Mouse (Mus musculus) cerebellum, adult 18-20 months (tissue): Measurements from ENCODE around the gene Dbp.
"Not testable (repeated sequence)": the region's sequence is repeated elsewhere in the genome, so short reads cannot be mapped to it uniquely, and the experiment has no call there.

Source experiments
- DNase-seq, 2 experiments: peaks; one replicate each; pipeline ENCODE4 v3.0.0; 2021

Gene Dbp

DNA sequence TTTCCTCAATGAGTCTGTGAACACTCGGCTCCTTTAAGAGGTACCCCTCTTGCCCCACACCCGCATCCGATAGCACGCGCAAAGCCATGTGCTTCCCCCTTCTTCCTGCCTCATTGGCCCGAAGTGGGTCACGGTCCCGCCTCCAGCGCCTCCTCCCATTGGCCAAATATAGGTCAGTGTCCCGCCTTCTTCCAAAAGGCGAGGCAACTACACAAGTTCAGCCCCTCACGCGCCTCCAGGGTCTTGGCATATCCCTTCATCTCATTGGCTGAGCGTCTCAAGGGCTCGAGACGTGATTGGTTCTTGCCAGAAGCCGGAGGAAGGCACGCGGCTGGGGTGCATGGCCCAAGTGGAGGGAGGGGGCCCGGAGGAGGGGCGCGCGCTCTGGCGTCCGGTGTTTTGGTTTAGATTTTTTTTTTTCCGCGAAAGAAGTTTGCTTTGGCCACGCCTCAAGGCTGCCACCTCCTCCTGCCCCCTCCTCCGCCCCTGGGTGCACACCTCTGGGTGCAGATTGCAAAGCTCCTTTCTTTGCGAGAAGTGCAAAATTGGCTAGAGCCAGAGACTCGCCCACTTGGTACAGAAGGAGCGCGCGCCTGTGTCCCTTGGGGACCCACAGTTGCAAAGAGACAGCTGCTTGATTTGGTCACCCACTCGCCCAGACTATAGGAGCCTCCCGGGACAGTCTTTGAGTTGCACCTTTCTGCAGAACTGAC lies at the start of gene Dbp:
Gene Dbp (plus strand): TSS at position 359 of the 713 bp plus-strand sequence.
- DNase-seq: peak; percentile 97 to 100

DNA sequence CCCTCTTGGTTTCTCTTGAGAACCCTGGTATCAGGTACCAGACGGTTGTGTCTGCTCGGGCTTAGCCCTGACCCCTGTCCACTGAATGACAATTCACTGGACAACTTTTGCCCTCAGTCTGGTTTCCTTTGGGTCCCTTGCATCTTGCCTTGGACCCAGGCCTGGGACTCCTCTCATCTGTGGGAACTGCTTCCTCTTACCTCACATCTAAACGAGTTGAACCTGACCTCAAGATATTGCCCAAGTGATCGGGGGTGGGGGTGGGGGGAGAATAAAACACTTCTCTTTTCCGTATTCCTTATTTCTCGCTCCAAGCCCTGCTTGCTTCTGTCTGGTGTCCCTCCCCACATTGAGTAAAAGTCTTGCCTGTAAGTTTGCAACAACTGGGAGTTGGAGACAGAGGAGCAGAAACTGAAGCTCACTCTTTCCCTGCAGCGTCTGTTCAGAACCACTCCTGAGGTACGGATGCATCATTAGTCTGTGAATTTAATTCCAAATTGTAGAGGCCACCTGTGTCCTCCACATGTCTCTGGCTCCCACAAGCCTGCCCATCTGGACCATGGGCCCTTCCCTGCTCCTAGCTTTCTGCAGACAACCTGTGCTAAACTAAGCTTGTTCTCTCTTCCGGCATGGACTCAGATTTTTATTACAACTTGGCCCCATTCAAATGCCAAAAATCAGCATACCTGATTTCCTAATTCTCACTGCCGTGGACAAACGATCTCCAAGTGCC lies 44.0 kb upstream of the Dbp start:
- DNase-seq: no peak

DNA sequence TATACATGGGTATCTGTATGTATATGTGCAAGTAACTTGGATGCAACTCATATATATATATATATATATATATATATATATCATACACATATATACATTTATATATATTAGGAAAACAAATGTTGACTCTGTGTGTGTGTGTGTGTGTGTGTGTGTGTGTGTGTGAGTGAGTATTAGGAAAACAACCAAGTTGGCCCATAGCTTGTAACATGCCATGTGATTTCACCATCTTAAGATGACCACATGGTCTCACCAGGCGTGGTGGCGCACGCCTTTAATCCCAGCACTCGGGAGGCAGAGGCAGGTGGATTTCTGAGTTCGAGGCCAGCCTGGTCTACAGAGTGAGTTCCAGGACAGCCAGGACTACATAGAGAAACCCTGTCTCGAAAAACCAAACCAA lies 43.2 kb upstream of the Dbp start:
- DNase-seq: not testable (repeated sequence)

DNA sequence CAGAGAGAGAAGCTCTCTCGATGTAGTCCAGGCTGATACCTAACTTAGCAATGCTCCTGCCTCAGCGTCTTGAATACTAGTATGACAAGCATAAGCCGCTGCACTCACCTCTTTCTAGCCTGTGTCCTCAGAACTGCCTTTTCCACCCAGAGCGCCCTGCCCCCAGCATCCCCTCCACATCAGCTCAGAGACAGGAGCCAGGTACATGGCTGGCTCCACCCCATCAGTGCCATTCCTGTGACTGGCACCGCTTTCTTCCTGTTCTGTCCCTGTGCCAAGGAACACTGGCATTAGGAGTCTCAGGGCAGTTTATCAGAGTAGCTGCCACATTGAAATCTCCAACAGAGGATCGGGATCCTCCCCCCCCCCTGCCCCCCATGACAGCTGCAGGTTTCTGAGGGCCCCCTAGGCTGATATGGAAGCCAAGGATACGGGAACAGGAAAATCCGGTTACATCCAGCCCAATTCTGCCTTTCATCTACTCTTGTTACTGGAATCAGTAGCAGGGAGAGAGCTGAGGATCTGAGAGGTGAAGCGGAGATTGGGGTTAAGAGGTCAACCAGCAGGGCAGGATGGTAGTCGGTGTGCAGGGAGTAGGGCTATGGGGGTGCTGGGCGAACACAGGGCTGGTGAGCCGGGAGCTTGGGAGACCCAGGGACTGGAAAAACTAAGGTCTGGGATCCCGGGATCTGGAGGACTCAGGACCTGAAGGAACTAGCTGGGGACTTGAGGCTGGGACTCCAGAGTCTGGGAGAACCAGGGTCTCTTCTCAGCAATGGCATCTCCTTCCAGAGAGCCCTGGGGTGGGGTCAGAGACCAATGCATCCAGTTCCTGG lies 39.4 kb upstream of the Dbp start:
- no peak for DNase-seq

DNA sequence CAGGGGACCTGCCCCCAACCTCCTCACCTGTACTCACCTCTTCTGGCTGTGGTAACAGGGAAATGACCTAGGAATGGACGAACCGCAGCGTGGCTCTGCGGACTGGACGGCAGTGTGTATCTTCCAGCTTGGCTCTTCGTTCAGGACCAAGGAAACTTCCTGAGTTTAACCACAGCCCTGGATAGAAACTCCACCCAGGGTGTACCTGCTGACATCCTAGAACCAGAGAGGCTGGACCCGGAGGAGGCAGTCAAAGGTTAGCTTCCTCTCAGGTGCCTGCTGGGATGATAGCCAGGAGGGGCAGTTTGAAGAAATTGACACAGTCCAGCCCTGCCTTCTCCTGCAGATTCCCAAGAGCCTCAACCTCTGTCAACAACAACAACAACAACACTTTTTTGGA lies 38.7 kb upstream of the Dbp start, which contains the start of gene Fut2:
Gene Fut2 (minus strand): TSS at position 234 of the 400 bp plus-strand sequence.
- no peak for DNase-seq

DNA sequence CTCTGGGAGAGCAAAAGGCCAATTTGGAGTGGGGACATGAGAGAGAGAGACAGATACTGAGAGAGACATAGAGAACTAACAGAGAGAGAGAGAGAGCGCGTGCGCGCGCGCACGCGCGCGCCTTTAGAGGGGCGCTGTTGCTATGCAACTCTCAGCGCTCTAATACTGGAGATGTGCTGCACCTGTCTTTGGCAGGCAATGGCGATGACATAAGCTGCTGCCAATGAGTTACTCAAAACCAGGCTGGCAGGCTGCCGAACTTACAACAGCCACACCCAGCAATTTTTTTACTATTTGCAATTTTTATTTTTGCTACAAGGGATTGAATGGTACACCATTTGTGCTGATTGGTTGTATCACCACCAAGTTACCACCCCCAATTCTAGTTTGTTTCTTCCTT lies 37.1 kb upstream of the Dbp start:
- DNase-seq: no peak

DNA sequence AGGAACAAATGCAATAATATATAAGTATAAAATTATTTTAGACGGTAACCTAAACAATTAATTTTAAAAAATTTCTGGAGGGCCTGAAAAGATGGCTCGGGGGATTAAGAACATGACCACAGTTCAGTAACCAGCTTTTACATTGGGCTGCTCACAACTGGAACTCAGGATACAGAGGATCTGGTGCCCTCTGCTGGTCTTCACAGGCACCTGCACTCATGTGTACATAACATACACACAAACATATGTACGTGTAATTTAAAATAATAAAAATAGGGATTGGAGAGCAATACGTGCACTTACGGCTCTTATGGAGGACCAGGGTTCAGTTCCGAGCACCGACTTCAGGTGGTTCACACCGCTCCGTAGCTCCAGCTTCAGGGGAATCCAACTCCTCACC lies 36.0 kb upstream of the Dbp start:
- DNase-seq: no peak

DNA sequence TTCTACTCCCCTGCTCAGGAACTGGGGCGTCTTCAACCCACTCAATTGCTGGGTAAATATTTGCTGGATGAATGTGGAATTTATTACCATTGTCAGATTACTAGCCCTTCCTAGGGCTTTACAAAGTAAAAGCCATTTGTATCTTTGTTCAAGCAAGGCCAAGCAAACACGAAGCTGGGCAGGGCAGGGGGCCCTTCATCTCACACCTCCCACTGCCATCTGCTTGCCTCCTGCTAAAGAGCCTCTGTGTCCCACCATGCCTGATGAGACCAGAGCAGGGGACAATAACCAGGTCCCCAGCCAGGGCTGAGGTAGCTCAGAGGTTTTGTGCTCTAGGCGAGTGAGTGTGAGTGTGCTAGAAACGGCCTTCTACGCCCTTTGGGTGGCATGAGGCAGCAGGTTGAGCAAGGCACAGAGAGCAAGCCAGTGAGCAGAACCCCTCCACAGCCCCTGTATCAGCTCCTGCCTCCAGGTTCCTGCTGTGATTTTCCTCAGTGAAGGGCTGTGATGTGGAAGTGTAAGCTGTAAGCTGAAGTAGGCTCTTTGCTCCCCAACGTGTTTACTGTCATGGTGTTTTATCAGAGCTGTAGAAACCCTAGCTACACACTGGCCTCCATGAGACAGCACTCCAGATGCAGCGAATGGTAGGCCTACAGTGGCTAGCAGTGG lies 27.1 kb upstream of the Dbp start:
- DNase-seq: no peak

DNA sequence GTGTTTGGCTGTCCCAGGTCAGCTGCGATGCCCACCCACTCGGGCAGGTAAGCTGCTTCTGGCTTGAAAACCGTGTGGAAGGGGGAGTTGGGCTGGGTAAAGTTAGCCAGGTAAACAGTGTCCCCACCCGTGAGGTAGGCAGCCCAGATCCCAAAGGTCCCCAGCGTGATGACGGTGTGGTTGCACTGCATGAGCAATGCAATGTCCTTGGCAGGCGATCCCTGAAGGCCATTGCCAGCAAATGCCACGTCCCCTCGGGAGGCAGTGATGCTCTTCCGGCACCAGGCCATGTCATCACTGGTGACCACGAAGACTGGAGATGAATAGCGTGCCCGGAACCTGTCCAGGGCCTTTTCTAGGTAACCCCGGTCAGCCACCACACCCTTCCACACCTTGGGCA lies 26.4 kb upstream of the Dbp start:
- no peak for DNase-seq

DNA sequence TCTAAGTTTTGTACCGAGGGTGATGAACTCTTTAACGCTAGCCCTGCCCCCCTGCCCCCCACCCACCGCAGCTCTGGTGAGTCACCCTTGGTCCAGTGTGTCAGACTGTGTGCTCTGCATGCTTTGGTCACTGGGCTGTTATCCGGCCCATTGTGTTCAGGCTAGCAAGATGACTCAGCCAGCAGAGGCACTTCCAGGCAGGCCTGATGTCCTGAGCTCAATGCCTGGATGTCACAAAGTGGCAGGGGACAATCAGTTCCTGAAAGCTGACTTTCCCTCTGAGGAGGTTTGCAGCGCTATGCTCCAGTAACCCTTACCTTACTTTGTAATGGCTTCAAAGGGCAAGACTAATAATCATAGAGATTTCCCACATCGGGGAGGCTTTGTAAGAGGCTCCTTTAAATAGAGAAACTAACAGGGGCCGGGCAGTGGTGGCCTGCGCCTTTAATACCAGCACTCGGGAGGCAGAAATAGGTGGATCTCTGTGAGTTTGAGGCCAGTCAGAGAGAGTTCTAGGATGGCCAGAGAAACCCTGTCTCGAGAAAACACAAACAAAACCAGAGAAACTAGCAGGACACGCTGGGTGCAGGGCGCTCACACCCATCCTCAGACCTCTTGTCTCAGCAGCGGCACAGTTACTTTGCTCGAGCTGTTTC lies 24.8 kb upstream of the Dbp start:
- no peak for DNase-seq

DNA sequence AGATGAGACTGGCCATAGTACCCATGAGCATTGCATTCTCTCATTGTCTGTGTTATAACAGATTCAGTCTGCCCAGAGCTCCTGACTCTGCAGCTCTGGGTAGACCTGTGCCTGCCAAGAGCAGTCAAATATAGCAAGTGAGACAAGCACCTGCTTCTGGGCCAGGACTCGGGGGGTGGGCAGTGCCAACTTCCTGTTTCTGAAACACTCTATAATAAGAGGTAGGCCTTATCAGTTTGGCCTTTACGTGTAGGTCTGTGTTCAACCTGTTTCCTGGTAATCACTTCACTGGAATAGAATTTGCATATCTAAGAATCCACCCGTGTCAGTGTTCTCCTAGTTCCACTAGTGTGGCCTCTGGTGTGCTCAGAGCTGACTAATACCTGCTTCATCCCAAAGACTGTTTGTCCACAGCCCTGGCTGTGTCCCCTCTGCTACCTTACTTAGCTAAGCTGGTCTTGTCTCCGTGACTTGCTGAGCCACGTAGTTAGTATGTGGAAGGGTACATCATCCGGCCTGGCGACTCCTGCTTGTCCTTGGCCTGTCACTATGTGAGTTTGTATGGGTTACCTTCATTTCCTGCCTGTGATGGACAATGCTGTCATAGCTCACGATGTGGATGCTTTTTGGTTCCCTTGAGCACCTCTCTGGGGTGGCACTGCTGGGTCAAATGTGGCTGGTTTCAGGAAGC lies 23.7 kb upstream of the Dbp start:
- DNase-seq: peak; percentile 53

DNA sequence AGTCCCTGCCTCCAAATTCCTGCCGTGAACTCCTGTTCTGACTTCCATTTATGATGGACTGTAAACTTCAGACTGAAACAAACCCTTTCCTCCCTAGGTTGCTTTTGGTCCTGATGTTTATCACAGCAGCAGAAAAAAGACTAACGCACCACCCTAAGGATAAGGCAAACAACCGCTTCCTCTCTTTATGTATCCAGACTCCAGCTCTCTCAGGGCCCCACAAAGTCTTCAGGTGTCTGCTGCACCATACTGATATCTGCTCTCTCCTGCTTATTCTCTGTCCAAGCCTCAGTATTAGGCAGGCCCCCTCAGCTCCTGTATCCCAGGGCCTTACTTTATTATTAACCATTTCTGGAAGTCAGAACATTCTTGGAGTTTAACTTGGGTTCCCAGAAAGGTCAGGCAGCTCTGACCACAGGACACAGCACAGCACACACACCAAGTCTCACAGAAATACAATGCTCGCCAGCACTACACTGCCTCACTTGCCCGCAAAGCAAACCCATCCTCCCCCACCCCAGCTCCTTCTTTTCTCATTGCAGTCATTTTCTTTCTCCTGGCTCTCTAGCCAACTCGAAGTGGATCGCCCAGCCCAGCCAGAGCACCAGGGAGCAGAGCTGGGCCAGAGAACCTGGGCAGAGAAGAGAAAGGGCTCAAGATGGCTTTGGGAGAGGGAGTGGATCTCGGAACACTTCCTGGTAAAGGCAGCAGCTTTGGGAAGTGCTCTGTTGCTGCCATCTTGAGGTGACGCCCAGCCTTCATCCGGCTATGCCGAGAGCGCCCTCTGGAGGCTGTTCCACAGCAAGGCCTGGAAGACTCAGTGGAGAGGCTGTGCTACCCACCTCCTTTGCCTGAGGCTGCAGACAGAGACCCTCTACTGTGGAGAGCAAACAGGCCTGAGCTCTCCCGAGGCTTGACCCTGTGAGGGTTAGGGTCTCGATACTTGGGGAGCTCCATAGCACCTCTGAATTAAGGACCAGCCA lies 22.5 kb upstream of the Dbp start:
- DNase-seq: peak; percentile 84 to 93

DNA sequence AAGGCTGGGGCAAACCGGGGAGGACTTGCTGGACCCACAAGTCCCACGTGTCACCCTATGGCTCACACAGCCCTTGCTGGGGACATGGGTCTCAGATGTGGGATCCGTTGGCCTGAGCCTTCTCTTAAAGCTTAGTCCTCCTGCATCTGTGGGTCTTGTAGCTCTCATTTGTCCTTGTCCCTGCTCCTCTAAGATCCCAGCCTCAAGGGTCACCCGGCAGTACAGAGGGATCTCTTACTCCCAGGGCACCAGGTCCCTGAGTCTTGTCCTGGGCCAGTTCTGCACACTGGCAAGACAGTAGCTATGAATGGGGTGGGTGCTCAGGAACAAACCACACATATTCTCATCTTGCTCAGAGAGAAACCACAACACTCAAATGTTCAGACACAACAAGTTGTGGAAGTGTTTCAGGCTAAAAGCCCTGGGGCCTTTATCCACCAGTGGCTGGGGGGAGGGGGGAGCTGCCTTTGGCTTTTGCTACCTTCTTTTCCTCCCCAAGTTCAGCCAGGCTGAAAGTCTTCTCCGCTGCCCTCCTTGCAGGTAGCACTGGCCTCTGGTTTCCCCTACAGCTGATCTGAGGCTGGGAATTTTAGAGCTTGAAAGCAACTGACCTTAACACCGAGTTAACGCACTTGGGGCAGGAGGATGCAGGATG lies 21.4 kb upstream of the Dbp start, which contains the start of gene Ntn5:
Gene Ntn5 (plus strand): TSS at position 627 of the 655 bp plus-strand sequence.
- no peak for DNase-seq

DNA sequence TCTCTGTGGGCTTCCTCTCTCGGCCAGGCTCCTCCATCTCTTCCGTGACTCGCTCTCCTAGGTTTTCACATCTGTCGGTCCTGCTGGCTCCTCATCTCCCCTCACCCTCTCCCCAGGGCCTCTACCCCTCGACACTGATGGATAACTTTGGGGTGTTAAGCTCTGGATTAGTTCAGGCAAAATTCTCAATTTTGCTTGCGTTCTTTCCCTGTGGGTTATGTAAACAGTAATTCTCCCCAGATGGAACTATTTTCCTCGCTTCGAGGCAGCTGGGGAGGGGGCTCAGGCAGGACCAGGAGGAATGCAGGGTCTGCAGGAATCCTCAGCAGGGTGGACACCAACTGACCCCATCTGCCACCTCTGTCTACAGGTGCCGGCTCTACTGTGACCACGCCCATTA lies 19.1 kb upstream of the Dbp start:
- DNase-seq: no peak

DNA sequence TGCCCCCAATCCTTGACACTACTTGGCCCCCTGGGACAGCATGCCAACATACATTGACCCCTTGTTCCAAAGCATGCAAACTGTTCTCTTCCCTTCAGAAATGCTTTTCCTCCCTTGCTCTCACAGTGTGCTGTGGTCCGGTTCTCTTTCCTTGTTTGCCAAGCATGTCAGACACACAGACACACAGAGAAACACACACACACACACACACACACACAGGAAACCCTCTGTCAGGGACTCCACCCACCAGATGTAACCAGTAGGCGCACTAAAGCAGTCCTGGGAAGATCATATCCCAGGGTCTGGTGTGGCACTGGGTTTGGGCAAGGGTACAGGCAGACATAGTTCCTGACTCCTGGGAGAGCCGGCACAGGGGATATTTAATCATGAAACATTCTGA lies 18.0 kb upstream of the Dbp start:
- no peak for DNase-seq

DNA sequence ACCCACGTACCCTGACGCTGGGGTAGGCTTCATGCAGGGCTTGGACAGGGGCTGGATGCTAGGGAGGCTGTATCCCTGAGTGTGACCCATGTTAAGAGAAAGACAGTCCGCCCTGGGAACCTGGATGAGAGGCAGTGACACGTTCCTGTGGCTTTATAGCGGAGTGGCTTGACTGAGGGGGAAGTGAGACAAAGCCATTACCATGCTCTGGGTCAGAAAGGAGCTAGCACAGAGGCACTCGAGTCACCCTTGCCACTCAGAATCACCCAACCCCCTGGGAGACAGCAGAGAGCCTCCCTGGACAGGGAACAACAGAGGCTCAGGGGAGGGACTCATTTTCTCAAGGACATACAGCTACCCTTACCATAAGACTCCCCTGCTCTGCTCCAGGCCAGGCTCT lies 15.8 kb upstream of the Dbp start:
- no peak for DNase-seq

DNA sequence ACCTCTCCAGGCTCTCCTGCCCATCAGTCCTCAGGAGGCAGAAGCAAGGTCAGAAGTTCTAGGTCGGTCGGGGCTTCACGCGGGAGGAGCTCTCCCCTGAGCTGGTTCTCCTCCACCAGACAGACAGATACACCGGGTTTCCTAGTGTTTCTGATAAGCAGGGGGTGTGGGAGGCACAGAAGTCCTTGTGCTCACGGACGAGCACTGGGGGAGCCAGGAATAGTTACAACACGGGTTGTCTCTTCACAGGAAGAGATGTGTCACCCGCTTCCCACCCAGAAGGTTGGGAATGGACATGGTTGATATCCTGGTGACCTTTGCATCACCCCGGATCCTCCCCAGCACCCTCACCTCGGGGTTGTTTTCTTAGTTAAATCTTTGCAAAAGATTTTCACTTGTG lies 15.1 kb upstream of the Dbp start:
- DNase-seq: no peak

DNA sequence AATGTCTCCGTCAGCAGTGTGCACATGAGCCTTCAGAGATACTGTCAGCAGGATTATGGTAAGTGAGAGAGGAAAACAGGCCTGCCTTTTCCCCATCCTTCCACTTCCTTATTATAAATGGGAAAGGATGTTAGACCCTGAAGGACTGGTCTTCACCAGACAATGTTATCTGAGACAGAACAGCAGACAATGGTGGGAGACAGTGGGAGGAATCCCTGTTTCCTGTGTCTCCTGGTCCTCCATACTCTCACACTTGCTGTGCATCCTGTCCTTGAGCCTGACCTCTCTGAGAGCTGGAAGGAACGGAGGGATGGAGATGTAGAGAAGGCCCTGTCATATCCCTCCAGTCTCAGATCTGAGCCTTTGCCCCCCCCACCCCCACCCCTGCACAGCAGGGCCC lies 12.5 kb upstream of the Dbp start:
- DNase-seq: no peak

DNA sequence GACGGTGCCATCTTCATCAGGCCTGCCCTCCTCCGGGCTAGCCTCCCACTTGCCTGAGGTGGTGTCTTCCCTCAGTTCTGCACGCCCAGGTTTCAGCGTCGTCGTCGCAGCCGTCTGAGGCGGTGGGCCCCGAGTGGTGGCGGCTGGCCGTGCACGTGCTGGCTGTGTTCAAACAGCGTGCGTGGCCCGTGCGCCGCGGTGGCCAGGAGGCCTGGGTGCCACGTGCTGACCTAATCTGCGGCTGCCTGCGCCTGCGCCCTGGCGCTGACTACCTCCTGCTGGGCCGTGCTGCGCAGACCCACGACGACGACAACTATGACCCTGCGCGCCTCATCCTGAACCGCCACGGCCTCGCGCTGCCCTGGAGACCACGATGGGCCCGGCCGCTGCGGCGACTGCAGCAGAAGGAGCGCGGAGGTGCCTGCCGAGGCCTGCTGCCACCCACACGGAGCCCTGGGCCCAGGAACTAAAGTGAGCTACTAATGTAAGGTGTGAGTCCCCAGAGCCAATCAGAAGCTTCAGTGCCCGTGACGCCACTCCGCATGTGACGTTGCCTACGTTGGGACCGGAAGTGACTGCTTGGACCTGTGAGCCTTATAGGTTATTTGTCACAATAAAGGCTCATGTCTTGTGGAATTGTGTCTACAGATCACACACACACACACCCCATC lies 10.8 kb upstream of the Dbp start, which contains the start of gene Sec1:
Gene Sec1 (minus strand): TSS at position 482 of the 671 bp plus-strand sequence.
- no peak for DNase-seq
